Mouse (Mus musculus): ENCODE measurements around the gene Hps1.
"Not testable (repeated sequence)": the region's sequence is repeated elsewhere in the genome, so short reads cannot be mapped to it uniquely, and the experiment has no call there.

Gene Hps1

GRCm38 (mm10) chr19:42779531-42780155 is at the start of gene Hps1:
TSS of gene Hps1 (minus strand) at chr19:42779978.
- DNase-seq (ENCODE audit: low spot score in 2 of 2): peak; percentile 70 to 74

GRCm38 (mm10) chr19:42829196-42829595 is 49.4 kb upstream of the Hps1 start:
- no peak for DNase-seq (ENCODE audit: low spot score in 2 of 2)

- no peak for DNase-seq (ENCODE audit: low spot score in 2 of 2)
Observed at GRCm38 (mm10) chr19:42827843-42828242, 48.1 kb upstream of the Hps1 start.

- DNase-seq (ENCODE audit: low spot score in 2 of 2): no peak
Observed at GRCm38 (mm10) chr19:42820109-42820508, 40.3 kb upstream of the Hps1 start.

- no peak for DNase-seq (ENCODE audit: low spot score in 2 of 2)
Observed at GRCm38 (mm10) chr19:42817761-42818160, 38.0 kb upstream of the Hps1 start.

- no peak for DNase-seq (ENCODE audit: low spot score in 2 of 2)
Observed at GRCm38 (mm10) chr19:42816261-42816660, 36.5 kb upstream of the Hps1 start.

GRCm38 (mm10) chr19:42810140-42810539 is 30.4 kb upstream of the Hps1 start:
- no peak for DNase-seq (ENCODE audit: low spot score in 2 of 2)

GRCm38 (mm10) chr19:42809491-42809890 is 29.7 kb upstream of the Hps1 start:
- DNase-seq (ENCODE audit: low spot score in 2 of 2): no peak

- no peak for DNase-seq (ENCODE audit: low spot score in 2 of 2)
Observed at GRCm38 (mm10) chr19:42797866-42798265, 18.1 kb upstream of the Hps1 start.

GRCm38 (mm10) chr19:42795801-42796200 is 16.0 kb upstream of the Hps1 start:
- no peak for DNase-seq (ENCODE audit: low spot score in 2 of 2)

- peak; percentile 56 to 72 for DNase-seq (ENCODE audit: low spot score in 2 of 2)
Observed at GRCm38 (mm10) chr19:42794914-42795613, 15.3 kb upstream of the Hps1 start.

- DNase-seq (ENCODE audit: low spot score in 2 of 2): no peak
Observed at GRCm38 (mm10) chr19:42788311-42788710, 8.5 kb upstream of the Hps1 start.

GRCm38 (mm10) chr19:42785562-42786220 is 5.9 kb upstream of the Hps1 start:
- no peak for DNase-seq (ENCODE audit: low spot score in 2 of 2)

- DNase-seq (ENCODE audit: low spot score in 2 of 2): no peak
Observed at GRCm38 (mm10) chr19:42785129-42785528, 5.4 kb upstream of the Hps1 start.

GRCm38 (mm10) chr19:42780156-42780538 is 369 bp upstream of the Hps1 start:
- not testable (repeated sequence) for DNase-seq (ENCODE audit: low spot score in 2 of 2)

- DNase-seq (ENCODE audit: low spot score in 2 of 2): peak in 1 of 2 experiments; percentile 42
Observed at GRCm38 (mm10) chr19:42777801-42778200, 2.0 kb downstream of the Hps1 start.

GRCm38 (mm10) chr19:42776813-42777212 is 3.0 kb downstream of the Hps1 start:
- DNase-seq (ENCODE audit: low spot score in 2 of 2): peak in 1 of 2 experiments; percentile 18

GRCm38 (mm10) chr19:42770141-42770872 is 9.5 kb downstream of the Hps1 start:
- DNase-seq (ENCODE audit: low spot score in 2 of 2): no peak

- no peak for DNase-seq (ENCODE audit: low spot score in 2 of 2)
Observed at GRCm38 (mm10) chr19:42769648-42770047, 10.1 kb downstream of the Hps1 start.

- DNase-seq (ENCODE audit: low spot score in 2 of 2): no peak
Observed at GRCm38 (mm10) chr19:42767361-42767760, 12.4 kb downstream of the Hps1 start.

- DNase-seq (ENCODE audit: low spot score in 2 of 2): no peak
Observed at GRCm38 (mm10) chr19:42764398-42764797, 15.4 kb downstream of the Hps1 start.

- DNase-seq (ENCODE audit: low spot score in 2 of 2): no peak
Observed at GRCm38 (mm10) chr19:42756671-42757070, 23.1 kb downstream of the Hps1 start.

All from spleen, postnatal 14 days (tissue).